Mouse (Mus musculus): ENCODE measurements at regions not wholly inside any gene's neighbourhood (a gene's known extent, or its start where the extent isn't known, plus 50 kb on each side); places are given as distances from the start of the nearest gene placed in this dataset.
"Not testable (repeated sequence)": the region's sequence is repeated elsewhere in the genome, so short reads cannot be mapped to it uniquely, and the experiment has no call there.

DNA sequence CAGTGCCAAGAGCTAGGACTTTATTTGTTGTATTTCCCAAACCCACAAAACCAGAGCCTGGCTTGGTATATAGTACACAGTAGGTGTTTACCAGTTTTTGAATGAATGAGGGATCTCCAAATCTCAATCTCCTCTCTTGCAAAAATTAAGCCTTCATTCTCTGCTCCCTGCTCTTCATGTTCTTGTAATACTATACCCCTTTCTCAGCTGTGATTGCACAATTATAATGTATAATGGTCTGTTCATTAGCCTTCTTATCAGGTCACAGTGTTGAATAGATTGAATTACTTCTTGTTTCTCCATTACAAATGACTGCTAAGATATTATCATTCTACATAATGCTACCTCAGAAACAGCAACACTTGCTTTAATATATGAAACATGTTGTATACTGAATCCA is 119.1 kb upstream of the Tars start:
- ATAC-seq (ENCODE audit: insufficient number of reproducible peaks, insufficient read depth, low FRiP score, low TSS enrichment, low read depth), result no peak
- H3K4me3 ChIP-seq, result no peak overlapping the region
- no peaks in the 10 kb centered on the region for H3K36me3 ChIP-seq
- H3K4me1 ChIP-seq, result no peaks in the 10 kb centered on the region
- no peak overlapping the region for H3K4me2 ChIP-seq
- no peaks in the 10 kb centered on the region for H3K27me3 ChIP-seq
- no peak overlapping the region for H3K27ac ChIP-seq
- H3K9me3 ChIP-seq, result no peaks in the 10 kb centered on the region
- H3K9ac ChIP-seq, result no peak overlapping the region

- no peak overlapping the region for H3K4me3 ChIP-seq
- H3K36me3 ChIP-seq, result no peaks in the 10 kb centered on the region
- no peaks in the 10 kb centered on the region for H3K4me1 ChIP-seq
- no peak overlapping the region for H3K4me2 ChIP-seq
- no peaks in the 10 kb centered on the region for H3K27me3 ChIP-seq
- WGBS, result 73% methylated on average over 3 of the region's 3 CpGs
- H3K9ac ChIP-seq, result no peak overlapping the region
- no peaks in the 10 kb centered on the region for H3K9me3 ChIP-seq
- no peak for ATAC-seq (ENCODE audit: insufficient number of reproducible peaks, insufficient read depth, low FRiP score, low TSS enrichment, low read depth)
- no peak overlapping the region for H3K27ac ChIP-seq
These were observed 118.4 kb upstream of the Tars start for GRCm38 (mm10) chr15:11517892-11518291.

DNA sequence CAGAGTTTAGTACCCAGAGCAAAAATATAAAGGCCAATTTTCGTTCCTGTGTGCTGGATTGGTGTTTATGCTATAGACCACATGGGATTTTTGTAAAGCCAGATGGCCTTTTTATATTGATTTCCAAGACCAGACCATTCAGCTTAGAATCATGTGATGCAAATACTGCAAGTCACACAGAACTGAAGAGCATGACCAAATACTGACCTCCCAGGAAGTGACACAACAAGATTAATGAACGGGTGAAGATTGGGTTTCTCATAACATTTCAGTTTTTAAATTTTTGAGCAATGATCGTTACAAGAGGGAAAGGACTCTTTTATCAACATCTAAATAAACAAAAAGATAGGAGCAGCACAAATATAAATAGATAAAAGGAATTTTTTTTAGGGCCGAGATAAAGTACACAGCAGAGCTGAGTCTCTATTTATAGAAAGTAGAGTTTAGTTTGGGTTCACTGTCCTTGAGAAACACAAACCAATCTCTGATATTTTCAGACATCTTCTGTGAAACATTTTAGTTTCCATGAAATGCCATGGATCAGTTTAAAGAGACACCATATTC is 105.7 kb upstream of the Tars start:
- WGBS, result 76% methylated on average over 4 of the region's 4 CpGs
- Histone ChIP-seq H3K36me3 (no peaks in the 10 kb centered on the region), H3K4me1 (peaks cover 6% of the 10 kb centered on the region), H3K27me3 (no peaks in the 10 kb centered on the region), H3K9ac (no peak overlapping the region), H3K4me3 (no peak overlapping the region), H3K27ac (no peak overlapping the region), H3K9me3 (no peaks in the 10 kb centered on the region), H3K4me2 (no peak overlapping the region)
- ATAC-seq (ENCODE audit: insufficient number of reproducible peaks, insufficient read depth, low FRiP score, low TSS enrichment, low read depth), result no peak

- Histone ChIP-seq H3K27me3 (no peaks in the 10 kb centered on the region), H3K9me3 (no peaks in the 10 kb centered on the region), H3K27ac (no peak overlapping the region), H3K4me1 (peaks cover 2% of the 10 kb centered on the region), H3K36me3 (no peaks in the 10 kb centered on the region), H3K9ac (no peak overlapping the region), H3K4me2 (no peak overlapping the region), H3K4me3 (no peak overlapping the region)
- WGBS, result 95% methylated on average over 2 of the region's 2 CpGs
- ATAC-seq (ENCODE audit: insufficient number of reproducible peaks, insufficient read depth, low FRiP score, low TSS enrichment, low read depth), result no peak
These were observed 97.0 kb upstream of the Tars start for GRCm38 (mm10) chr15:11496436-11496835.

DNA sequence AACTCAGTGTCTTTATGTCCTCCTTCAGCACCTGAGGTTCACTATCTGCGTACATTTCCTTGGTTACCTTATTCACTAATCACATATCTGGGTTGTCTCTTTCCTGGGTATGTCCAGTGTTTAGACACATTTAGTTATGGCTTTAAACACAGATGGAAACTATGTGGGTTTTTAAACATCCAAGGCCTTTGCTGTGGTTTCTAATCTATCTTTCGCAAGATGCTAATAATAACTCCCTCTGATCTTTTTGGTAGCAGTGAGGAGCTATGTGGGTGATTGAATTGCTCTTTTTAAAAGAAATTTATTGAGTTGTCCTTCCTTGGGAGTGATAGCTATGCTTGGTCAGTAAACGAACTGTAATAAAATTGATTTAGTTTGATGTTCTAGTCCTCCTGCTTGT is 89.7 kb upstream of the Tars start:
- no peak overlapping the region for H3K27ac ChIP-seq
- H3K9ac ChIP-seq, result no peak overlapping the region
- H3K4me3 ChIP-seq, result no peak overlapping the region
- no peaks in the 10 kb centered on the region for H3K36me3 ChIP-seq
- H3K4me2 ChIP-seq, result no peak overlapping the region
- no peaks in the 10 kb centered on the region for H3K9me3 ChIP-seq
- no peaks in the 10 kb centered on the region for H3K27me3 ChIP-seq
- no peak for ATAC-seq (ENCODE audit: insufficient number of reproducible peaks, insufficient read depth, low FRiP score, low TSS enrichment, low read depth)
- WGBS, result 78% methylated on average over 3 of the region's 3 CpGs
- peaks cover 4% of the 10 kb centered on the region; the same call in 1 of the 2 replicates for H3K4me1 ChIP-seq

DNA sequence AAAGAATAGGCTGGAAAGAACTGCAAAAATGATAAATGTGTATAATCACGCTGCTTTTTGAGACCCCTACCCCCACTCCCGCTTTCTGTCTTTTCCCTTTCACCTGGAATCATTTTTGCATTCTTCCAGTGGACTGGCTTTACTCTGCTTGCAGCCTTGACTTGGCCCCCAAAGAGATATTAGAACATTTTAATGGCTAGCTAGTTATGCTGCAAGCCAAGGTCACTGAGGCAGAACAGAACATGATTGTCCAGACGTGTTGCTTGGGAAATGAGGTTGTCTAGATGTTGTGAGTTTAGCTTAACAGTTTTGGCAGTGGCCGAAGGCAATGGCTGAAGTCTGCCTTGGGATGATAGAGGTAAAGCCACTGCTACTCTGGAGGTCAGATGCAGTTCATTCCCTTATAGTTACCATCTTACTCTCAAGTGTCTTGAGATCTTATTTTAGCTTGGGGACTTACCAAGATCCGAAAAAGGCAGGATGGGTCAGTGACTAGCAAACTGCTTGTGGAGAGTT is 87.9 kb upstream of the Tars start:
- Histone ChIP-seq H3K4me1 (peaks cover 4% of the 10 kb centered on the region; the same call in 1 of the 2 replicates), H3K27me3 (no peaks in the 10 kb centered on the region), H3K4me3 (no peak overlapping the region), H3K4me2 (no peak overlapping the region), H3K9ac (no peak overlapping the region), H3K36me3 (no peaks in the 10 kb centered on the region), H3K9me3 (no peaks in the 10 kb centered on the region), H3K27ac (no peak overlapping the region)
- no peak for ATAC-seq (ENCODE audit: insufficient number of reproducible peaks, insufficient read depth, low FRiP score, low TSS enrichment, low read depth)
- 71% methylated on average over 5 of the region's 5 CpGs for WGBS

DNA sequence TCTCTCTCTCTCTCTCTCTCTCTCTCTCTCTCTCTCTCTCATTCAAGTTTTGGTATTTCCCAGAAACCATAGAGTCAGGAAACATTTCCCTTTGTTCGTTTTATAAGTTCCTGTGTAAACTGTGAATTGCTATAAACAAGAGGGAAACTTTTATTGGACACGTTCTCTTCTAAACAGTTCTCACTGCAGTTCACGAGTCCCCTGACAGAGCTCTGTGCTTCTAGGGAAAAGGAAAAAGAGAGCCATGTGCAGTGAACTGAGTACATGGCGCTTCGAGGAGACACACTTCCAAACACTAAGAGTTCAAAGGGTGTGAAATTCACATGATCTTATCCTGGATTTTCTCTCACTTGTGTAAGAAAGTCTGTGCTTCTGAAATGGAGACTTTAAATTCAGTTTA is 84.5 kb upstream of the Tars start:
- ATAC-seq (ENCODE audit: insufficient number of reproducible peaks, insufficient read depth, low FRiP score, low TSS enrichment, low read depth), result no peak
- no peaks in the 10 kb centered on the region for H3K9me3 ChIP-seq
- H3K4me2 ChIP-seq, result no peak overlapping the region
- no peak overlapping the region for H3K9ac ChIP-seq
- WGBS, result 78% methylated on average over 5 of the region's 5 CpGs
- no peaks in the 10 kb centered on the region for H3K4me1 ChIP-seq
- H3K36me3 ChIP-seq, result no peaks in the 10 kb centered on the region
- no peak overlapping the region for H3K27ac ChIP-seq
- H3K4me3 ChIP-seq, result no peak overlapping the region
- H3K27me3 ChIP-seq, result no peaks in the 10 kb centered on the region

DNA sequence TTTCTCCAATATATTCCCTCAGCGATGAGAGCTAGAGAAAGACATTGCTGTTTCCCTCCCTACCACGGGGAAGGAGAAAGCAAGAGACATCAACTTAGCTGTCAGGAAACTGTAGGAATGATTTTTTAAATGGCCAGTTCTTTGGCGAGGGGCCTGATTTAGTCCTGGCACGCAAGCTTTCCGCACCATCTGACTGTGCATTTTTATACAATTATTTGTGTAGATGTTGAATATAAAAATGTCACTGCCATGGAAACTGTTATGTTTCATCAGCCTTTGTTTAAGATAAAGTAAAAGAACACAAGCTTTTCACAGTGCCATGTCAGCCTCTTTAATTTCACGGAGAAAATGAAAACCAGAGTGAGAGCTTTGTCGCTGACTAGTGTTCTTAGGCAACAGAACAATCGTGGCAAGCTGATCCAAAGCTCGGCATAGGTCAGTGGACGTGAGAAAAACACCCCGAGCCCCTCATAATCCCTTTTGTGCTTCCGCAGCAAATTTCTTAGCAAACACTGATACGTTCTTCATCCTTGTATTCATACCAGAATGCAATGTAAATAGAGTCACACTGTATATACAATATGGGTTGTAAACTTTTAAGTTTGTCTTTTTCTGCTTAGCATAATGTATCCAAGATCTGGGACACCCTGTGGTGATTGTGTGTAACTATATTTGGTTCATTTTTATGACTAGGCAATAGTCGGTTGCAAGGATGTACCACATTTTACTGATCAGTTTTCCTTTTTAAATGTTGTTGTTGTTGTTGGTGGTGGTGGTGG is 79.9 kb upstream of the Tars start:
- Histone ChIP-seq H3K27ac (no peak overlapping the region), H3K36me3 (no peaks in the 10 kb centered on the region), H3K9ac (no peak overlapping the region), H3K4me2 (no peak overlapping the region), H3K27me3 (no peaks in the 10 kb centered on the region), H3K4me3 (no peak overlapping the region), H3K9me3 (no peaks in the 10 kb centered on the region), H3K4me1 (no peaks in the 10 kb centered on the region)
- whole genome bisulfite sequencing, result 64% methylated on average over 14 of the region's 14 CpGs
- ATAC-seq (ENCODE audit: insufficient number of reproducible peaks, insufficient read depth, low FRiP score, low TSS enrichment, low read depth), result no peak

- H3K4me1 ChIP-seq, result no peaks in the 10 kb centered on the region
- H3K9me3 ChIP-seq, result no peaks in the 10 kb centered on the region
- H3K27ac ChIP-seq, result no peak overlapping the region
- 48% methylated on average over 3 of the region's 3 CpGs for WGBS
- H3K4me2 ChIP-seq, result no peak overlapping the region
- H3K27me3 ChIP-seq, result no peaks in the 10 kb centered on the region
- H3K4me3 ChIP-seq, result no peak overlapping the region
- ATAC-seq (ENCODE audit: insufficient number of reproducible peaks, insufficient read depth, low FRiP score, low TSS enrichment, low read depth), result no peak
- H3K9ac ChIP-seq, result no peak overlapping the region
- H3K36me3 ChIP-seq, result no peaks in the 10 kb centered on the region
These were observed 76.8 kb upstream of the Tars start for GRCm38 (mm10) chr15:11476248-11476647.

DNA sequence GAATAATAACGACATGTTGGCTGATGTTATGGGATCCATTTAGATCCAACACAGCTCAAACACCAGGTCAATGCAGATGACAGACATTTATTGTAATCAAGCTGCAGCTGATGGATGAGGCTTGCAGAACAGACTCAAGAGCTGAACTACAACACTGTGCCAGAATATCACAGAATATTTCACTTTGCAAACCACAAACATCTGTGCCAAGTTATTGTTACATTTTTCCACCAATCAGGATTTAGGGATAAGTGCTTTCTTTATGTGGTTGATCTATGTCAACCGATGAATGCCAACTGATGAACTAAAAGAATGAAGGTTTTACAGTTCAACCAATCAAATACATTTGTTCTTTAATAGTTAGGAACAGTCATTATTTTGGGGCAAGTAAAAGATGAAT is 63.9 kb upstream of the Tars start:
- WGBS, result 46% methylated on average over 2 of the region's 2 CpGs
- Histone ChIP-seq H3K4me3 (no peak overlapping the region), H3K27me3 (peaks cover 3% of the 10 kb centered on the region; the same call in 1 of the 2 replicates), H3K36me3 (no peaks in the 10 kb centered on the region), H3K27ac (no peak overlapping the region), H3K9ac (no peak overlapping the region), H3K4me2 (no peak overlapping the region), H3K9me3 (no peaks in the 10 kb centered on the region), H3K4me1 (no peaks in the 10 kb centered on the region)
- ATAC-seq (ENCODE audit: insufficient number of reproducible peaks, insufficient read depth, low FRiP score, low TSS enrichment, low read depth), result no peak

DNA sequence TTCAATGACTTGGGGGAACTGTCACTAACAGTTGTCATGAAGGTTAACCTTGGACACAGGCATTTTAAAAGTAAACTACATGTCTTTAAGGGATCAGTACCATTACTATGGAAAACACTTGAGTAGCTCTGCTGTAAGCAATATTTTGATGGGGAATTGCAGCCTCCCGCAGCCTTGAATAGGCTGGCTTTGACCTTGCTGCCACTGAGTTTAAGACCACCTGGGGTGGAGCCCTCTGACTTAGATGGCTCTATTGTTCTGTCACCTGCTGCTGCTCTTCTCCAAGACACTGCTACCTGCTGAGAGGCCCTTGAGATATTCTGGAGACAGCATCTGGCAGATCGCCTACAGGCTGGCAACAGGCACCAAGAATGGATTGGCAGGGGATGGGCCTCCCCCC is 62.1 kb upstream of the Tars start:
- not testable (repeated sequence) for H3K9ac ChIP-seq; ATAC-seq (ENCODE audit: insufficient number of reproducible peaks, insufficient read depth, low FRiP score, low TSS enrichment, low read depth); H3K9me3 ChIP-seq; H3K4me2 ChIP-seq; H3K4me3 ChIP-seq; H3K36me3 ChIP-seq; H3K27me3 ChIP-seq; H3K27ac ChIP-seq
- 57% methylated on average over 2 of the region's 2 CpGs for WGBS
- H3K4me1 ChIP-seq, result peaks cover 11% of the 10 kb centered on the region; the same call in 1 of the 2 replicates

GRCm38 (mm10) chr15:11459306-11459705 is 59.8 kb upstream of the Tars start:
- WGBS, result 58% methylated on average over 2 of the region's 2 CpGs
- no peak for ATAC-seq (ENCODE audit: insufficient number of reproducible peaks, insufficient read depth, low FRiP score, low TSS enrichment, low read depth)
- no peak overlapping the region for H3K4me2 ChIP-seq
- H3K9ac ChIP-seq, result no peak overlapping the region
- peaks cover 14% of the 10 kb centered on the region; the same call in 1 of the 2 replicates for H3K4me1 ChIP-seq
- peaks cover 3% of the 10 kb centered on the region; the same call in 1 of the 2 replicates for H3K27me3 ChIP-seq
- H3K36me3 ChIP-seq, result no peaks in the 10 kb centered on the region
- H3K9me3 ChIP-seq, result no peaks in the 10 kb centered on the region
- no peak overlapping the region for H3K27ac ChIP-seq
- no peak overlapping the region for H3K4me3 ChIP-seq

Measured in embryonic facial prominence, embryonic 13.5 days (tissue).